Mouse (Mus musculus): Measurements from ENCODE around the gene C1ql3. TPM values are rescaled to one million over a fixed set of nuclear protein-coding genes. Genes with fewer than 3 reads are reported as not detected.

Gene C1ql3
- polyA plus RNA-seq, 1 experiment = not detected

DNA sequence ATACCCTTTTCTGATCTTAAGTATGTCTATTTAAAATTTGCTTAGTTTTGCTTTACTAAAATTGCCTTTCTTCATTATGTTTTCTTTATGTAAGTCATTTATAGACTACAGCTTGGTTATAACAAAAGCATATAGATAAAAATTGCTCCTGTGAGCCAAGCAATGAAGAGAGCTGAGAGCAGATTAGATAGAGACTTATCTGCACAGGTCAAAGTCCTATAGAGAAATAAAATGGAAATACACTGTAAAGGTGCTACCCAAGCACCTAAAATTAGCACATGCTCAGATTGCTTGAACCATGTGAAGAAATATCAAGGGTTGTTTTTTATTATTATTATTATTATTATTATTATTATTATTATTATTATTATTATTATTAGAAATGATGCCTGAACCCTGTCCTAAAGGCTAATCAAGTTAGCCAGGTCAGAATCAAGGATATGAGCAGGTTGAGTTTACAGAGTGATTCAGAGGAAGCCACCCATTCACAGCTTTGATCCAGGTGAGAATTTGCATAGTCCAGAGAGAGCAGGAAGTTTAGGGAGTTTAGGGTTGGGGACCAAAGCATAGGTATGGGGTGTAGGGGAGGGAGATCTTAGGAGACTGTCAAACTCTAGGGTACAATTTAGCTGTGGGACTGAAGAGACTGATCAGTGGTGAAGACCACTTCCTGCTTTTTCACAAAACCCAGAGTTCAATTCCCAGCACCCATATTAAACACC is 54.7 kb downstream of the C1ql3 start:
- H3K27me3 ChIP-seq (replicated peaks) = no peaks in the 10 kb centered on the region
- H3K4me3 ChIP-seq (replicated peaks) = no peak overlapping the region
- H3K9me3 ChIP-seq = peaks cover 4% of the 10 kb centered on the region; the same call in 1 of the 2 replicates
- no peaks in the 10 kb centered on the region for H3K4me1 ChIP-seq
- TF ChIP-seq GATA1 (IDR thresholded peaks at IDR 0.05; ENCODE audit: borderline replicate concordance, low read length) (no peak), FLI1 (IDR thresholded peaks at IDR 0.05; ENCODE audit: low read length) (no peak)
- no peaks in the 10 kb centered on the region for H3K36me3 ChIP-seq (replicated peaks; ENCODE audit: low read length)

Other genes starting within 250 kb of the C1ql3 start
- gene Pter, start 87.8 kb downstream of the C1ql3 start, polyA plus RNA-seq (2012; ENCODE audit: insufficient read depth, low replicate concordance) = 1.3 TPM in 1 of 2 replicates, not detected in the other